Mouse (Mus musculus) brown adipose tissue, adult 24 weeks (tissue): ENCODE measurements at regions not wholly inside any gene's neighbourhood (a gene's known extent, or its start where the extent isn't known, plus 50 kb on each side); places are given as distances from the start of the nearest gene placed in this dataset.

Experiments used
- H3K27ac ChIP-seq: fragments of 200-500 bp; replicated peaks from 2 replicates; pipeline ENCODE4 v1.5.1; 2012; ENCODE audit warnings: low read depth, mild to moderate bottlenecking, low read length
- H3K4me1 ChIP-seq: fragments of 200-500 bp; 2 replicates; pipeline ENCODE4 v1.6.1; 2012; ENCODE audit warnings: low read length, mixed read lengths; ENCODE audit not compliant: control insufficient read depth, insufficient read depth, insufficient read length
- H3K4me3 ChIP-seq: fragments of 200-500 bp; 2 replicates; pipeline ENCODE4 v1.5.1; 2012; ENCODE audit warnings: low read depth, mild to moderate bottlenecking, low read length, moderate library complexity; ENCODE audit not compliant: insufficient read depth

DNA sequence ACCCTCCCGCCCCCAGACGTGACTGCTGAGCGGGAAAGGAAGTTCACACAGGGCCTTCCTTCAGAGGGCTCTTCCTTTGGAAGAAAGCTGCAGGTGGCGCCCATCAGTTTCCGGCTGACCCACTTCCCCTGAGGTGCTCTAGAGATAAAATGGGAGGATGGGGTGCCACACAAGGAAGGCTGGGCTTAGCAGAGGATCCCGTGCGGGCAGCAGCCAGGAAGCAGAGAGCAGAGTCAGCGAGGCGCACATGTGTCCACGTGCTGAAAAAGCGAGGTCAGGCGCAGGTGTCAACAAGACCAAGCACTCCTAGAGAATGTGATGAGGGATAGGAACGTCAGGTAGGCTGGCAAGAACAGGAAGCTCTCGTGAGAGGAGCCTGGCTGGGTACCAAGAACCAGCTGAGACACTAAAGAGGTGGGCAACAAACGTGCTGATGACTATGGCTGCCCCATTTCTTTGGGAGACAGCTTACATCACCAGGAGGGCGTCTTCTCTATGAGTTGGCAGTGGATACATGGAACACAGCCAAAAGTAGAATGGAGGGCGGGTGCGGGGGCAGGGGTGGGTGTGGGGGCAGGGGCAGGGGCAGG is 253.0 kb upstream of the Gm10131 start:
- no peaks in the 10 kb centered on the region for H3K4me1 ChIP-seq

DNA sequence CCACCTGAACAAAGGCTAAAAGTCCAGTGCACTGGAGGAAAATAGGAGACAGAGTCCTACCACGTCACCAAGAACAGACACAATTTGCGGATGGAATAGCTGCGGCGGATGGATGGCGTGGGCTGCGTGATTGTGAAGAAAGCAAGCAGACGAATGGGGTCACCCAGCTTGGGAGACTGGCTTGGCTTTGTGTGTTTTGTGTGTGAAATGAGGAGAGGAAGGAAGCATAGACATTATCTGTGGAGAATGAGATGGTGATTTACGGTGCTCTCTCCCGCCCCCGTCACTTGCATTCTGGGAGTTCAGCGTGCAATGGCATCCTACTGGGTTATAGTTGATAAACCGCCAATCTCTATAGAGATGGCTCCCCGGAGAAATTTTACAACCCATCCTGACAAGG is 252.1 kb upstream of the Gm10131 start:
- Histone ChIP-seq H3K4me1 (no peaks in the 10 kb centered on the region), H3K4me3 (no peak overlapping the region)

More for the DNA sequence above, 253.0 kb upstream of the Gm10131 start:
- H3K27ac ChIP-seq: no peak overlapping the region
- no peak overlapping the region for H3K4me3 ChIP-seq

DNA sequence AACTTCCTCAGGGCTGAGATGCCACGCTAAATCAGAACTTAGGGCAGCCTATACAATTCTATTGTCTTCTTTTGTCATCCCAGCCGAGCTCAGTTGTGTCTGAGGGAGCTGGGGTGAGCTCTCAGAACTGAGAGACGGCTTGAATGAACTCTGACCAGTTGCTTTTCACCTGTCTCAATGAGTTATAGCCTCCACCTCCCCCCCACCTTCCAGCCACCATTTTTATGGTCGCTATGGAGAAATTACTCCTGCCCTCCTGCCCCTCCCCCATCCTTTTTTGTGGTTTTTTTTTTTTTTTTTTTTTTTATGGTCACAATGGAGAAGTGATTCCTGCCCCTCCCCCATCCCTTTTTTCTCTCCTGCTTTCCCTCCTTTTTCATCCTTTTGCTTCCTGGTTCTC is 251.6 kb upstream of the Gm10131 start:
- Histone ChIP-seq H3K4me1 (no peaks in the 10 kb centered on the region), H3K27ac (no peak overlapping the region), H3K4me3 (no peak overlapping the region)

More for the DNA sequence above, 252.1 kb upstream of the Gm10131 start:
- no peak overlapping the region for H3K27ac ChIP-seq

DNA sequence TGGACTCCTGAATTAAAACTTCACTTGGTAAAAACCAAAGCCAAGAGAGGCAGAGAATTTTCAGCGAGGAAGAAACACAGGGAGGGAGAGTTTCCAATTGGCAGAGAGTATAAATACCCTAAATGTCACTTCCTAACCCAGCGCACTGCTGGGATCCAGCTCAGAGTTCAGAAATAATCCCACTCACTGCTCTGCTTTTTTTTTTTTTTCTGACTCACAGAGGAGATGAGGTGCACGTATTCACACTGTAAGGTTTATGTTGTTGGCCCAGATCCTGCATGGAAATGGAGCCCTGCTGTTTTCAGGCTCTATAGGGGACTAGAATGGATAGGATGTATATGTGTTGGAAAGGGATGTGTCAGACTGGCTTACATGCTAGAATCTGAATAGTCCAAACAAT is 249.8 kb upstream of the Gm10131 start:
- no peak overlapping the region for H3K4me3 ChIP-seq
- H3K4me1 ChIP-seq: no peaks in the 10 kb centered on the region

DNA sequence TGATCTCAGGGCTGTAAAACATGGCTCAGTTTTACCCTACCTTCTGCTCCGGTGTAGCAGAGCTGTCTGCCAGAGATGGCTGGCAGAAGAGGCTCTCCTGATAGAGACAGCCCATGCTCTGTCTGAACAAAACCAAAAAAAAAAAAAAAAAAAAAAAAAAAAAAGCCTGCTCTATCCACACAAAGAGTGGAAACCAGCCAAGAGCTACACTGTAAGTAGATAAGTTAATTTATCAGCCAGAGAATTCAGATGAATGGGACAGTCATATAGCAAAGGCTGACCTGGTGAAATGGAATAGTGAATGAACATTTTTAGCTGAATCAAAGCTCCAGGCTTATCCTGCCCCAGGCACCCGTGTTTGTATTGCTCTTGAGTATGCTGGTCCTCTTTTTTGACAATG is 248.2 kb upstream of the Gm10131 start:
- Histone ChIP-seq H3K4me1 (no peaks in the 10 kb centered on the region), H3K4me3 (no peak overlapping the region), H3K27ac (no peak overlapping the region)

More for the DNA sequence above, 249.8 kb upstream of the Gm10131 start:
- H3K27ac ChIP-seq: no peak overlapping the region

DNA sequence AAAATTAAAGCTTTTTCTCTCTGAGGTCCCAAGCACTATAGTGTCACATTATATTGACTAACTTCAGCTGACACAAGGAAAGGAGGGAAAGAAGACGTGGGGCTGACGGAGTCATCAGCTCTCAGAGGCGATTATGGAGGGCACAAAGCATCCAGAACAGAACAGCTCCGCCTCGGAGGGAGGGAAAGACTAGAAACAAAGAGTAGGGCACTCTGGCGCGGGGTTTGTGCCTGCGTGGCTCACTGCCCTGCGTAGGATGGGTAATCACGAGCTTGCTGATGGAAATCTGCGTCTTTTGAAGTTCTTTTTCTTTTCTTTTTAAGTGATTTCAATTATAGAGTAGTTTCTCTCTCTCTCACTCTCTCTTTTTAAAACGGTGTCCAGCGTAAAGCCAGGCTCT is 243.5 kb upstream of the Gm10131 start:
- Histone ChIP-seq H3K4me1 (no peaks in the 10 kb centered on the region), H3K4me3 (no peak overlapping the region), H3K27ac (no peak overlapping the region)

DNA sequence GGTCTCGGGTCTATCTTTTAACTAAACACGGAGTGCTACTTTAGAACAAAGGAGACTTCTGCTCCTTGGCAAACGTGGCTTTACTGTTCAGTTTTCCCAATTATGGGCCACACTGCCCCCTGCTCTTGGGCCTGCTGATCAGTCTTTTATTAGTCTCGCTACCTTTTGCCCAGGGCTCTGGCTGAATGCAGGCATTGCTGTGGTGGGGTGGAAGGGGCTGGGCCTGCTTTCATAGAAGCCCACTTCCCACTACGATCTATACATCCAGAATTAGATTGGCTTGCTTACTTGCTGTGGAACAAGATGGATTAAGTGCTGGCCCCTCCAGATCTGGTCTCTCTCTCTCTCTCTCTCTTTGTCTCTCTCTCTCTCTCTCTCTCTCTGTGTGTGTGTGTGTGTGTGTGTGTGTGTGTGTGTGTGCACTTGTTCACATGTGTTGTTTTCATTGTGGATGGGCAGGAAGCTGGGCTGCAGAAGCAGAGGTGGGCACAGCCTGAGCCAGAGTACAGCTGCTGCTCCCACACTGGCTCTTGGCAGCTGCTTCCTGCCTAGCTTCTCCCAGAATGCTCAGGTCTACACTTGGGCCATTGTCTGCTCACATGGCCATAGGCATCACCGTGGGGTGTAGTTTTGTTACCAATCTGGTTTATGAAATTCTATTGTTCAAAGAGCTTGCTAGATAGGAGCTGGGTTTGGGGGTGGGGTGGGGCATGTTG is 241.8 kb upstream of the Gm10131 start:
- H3K4me3 ChIP-seq: no peak overlapping the region
- H3K4me1 ChIP-seq: no peaks in the 10 kb centered on the region
- no peak overlapping the region for H3K27ac ChIP-seq

DNA sequence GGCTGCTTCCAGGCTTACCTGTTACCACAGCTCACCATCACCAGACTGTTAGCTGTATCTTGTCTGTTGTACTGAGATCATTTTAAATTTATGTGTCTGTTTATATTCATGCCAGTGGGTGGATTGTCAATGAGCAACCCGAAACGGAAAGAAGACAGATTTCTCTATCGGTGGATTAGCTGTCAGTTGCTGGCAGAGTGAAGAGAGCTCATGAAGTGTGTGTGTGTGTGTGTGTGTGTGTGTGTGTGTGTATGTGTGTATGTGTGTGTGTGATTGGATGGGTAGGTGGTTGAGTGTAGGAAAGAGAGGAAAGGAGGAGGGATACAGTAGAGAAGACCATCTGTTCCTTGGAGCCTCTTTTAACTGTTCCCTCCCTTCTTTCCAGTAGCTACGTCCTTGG is 223.3 kb upstream of the Gm10131 start:
- no peaks in the 10 kb centered on the region for H3K4me1 ChIP-seq
- H3K4me3 ChIP-seq: no peak overlapping the region
- no peak overlapping the region for H3K27ac ChIP-seq

DNA sequence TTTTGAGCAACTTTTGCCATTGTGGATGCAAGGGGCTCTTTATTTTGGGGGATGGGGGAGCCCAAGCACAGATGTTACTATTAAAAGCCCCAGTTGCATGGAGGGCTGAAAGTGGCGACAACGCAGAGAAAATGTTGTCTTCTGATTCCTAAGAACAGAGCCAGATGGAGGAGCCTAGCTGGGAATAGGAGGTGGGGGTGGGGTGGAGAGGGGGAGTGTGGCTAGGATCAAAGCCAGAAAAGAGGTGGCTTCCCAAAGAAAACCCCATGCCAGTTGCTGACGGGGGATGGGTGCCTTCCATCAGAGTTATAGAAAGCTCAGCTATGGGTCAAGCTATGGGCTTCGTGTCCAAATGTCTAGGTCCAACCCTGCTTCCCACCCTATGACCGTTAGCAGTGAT is 220.1 kb upstream of the Gm10131 start:
- no peaks in the 10 kb centered on the region for H3K4me1 ChIP-seq
- no peak overlapping the region for H3K4me3 ChIP-seq
- H3K27ac ChIP-seq: no peak overlapping the region

DNA sequence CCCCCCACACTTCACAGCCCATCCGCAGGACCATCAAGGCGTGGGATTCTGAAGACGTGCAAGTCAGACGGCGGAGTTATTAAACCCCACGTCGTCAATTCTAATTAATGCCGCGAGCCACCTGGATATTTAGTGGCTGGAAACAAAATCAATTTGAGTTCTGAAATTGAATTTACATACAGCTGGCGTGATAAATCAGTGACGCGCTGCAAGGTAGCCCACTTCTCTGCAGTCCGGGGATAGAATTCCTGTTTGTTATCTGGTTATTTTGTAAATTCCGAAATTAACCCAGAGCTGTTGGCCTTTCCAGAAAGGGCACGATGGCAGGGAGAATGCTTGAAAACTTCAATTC is 215.1 kb upstream of the Gm10131 start:
- Histone ChIP-seq H3K27ac (no peak overlapping the region), H3K4me1 (no peaks in the 10 kb centered on the region), H3K4me3 (no peak overlapping the region)

DNA sequence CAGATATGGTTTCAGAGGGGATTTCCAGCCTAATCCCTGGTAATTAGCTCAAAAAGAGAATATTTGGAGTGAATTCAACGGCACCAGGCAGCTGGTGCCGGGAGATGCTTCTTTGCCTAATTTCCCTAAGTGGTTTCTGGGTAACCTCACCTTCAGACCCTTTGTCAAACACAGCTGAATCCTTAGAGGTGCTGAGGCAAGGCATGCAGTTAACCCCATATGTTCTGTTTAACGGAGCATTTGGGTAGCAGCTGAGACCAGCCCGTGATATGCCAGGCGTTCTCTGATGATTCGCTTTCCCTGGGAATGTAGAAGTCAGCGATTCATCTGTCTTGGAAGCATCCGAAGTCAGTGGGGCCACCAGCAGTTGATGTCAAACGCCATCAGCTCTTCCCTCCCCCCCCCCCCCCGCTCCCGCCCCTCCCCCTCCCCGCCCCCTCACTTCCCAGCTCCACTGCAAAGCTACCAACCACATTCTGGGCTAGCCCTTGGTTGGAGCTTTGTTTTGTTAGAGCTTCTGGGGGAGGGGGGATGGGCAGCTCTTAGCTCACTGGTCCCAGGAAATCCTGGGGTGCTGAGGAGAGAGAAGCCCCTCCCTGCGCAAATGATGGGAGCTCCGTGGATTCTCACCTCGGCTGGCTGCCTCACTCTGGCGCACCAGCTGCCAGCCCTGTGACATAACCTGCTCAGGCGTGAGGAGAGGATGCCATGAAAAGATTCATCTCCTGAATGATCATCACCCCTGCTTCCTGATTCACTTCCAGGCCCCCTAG is 214.5 kb upstream of the Gm10131 start:
- no peak overlapping the region for H3K4me3 ChIP-seq
- H3K4me1 ChIP-seq: no peaks in the 10 kb centered on the region
- H3K27ac ChIP-seq: no peak overlapping the region

DNA sequence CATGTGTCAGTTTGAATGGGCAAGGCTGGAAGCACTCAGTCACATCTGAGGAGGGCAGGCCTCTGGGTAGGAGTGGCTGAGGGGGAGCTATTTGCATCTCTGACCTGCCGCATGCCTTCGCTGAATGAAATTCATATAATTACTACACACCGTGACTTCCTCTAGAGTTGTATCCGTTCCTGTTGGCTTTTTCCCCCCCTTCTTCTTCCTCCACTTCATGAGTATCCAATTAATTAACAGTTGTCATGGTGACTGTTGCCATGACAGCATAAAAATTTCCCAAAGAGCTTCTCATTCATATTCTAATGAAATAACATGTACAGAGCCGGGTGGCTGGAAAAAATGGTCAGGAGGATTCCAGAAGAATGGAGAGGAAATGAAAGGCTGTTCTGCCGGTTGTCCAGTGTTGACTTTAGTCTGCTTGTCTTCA is 208.6 kb upstream of the Gm10131 start:
- H3K27ac ChIP-seq: no peak overlapping the region
- H3K4me3 ChIP-seq: no peak overlapping the region
- no peaks in the 10 kb centered on the region for H3K4me1 ChIP-seq

DNA sequence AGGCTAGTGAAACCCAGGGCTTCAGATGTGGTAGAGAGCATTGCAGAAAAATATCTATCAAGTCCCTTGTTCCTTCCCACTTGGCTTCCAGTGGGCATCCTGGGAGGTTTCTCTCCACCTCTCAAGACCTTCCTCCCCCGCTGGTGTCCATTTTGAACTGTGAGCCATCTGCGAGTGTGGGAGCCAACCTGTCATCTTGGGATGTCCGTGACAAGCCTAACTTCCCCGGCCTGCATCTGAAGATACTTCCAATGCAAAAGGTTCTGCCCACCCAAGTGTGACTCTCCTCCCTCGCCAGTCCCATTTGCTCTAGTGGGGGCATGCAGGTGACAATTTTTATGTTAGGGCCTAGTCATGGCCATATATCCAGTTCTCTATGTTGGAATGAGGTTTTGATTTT is 208.2 kb upstream of the Gm10131 start:
- Histone ChIP-seq H3K4me3 (no peak overlapping the region), H3K4me1 (no peaks in the 10 kb centered on the region), H3K27ac (no peak overlapping the region)

DNA sequence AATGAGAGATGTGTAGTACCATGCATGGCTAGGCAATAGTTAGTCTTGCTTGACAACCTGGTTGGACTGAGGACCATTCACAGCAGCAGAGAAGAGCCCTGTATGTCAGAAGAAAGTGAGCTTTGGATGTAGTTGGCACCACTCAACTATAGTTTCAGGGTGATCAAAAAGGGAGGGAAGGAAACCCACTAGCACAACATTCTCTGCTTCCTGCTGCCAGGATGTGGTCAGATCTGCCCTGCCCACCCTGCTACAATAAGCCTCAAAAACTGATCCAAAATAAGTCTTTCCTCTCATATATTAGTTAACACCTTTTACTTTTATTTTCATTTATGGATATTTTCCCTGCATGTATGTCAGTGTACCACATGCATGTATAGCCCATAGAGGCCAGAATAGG is 203.7 kb upstream of the Gm10131 start:
- H3K4me3 ChIP-seq: no peak overlapping the region
- H3K4me1 ChIP-seq: no peaks in the 10 kb centered on the region
- H3K27ac ChIP-seq: no peak overlapping the region

DNA sequence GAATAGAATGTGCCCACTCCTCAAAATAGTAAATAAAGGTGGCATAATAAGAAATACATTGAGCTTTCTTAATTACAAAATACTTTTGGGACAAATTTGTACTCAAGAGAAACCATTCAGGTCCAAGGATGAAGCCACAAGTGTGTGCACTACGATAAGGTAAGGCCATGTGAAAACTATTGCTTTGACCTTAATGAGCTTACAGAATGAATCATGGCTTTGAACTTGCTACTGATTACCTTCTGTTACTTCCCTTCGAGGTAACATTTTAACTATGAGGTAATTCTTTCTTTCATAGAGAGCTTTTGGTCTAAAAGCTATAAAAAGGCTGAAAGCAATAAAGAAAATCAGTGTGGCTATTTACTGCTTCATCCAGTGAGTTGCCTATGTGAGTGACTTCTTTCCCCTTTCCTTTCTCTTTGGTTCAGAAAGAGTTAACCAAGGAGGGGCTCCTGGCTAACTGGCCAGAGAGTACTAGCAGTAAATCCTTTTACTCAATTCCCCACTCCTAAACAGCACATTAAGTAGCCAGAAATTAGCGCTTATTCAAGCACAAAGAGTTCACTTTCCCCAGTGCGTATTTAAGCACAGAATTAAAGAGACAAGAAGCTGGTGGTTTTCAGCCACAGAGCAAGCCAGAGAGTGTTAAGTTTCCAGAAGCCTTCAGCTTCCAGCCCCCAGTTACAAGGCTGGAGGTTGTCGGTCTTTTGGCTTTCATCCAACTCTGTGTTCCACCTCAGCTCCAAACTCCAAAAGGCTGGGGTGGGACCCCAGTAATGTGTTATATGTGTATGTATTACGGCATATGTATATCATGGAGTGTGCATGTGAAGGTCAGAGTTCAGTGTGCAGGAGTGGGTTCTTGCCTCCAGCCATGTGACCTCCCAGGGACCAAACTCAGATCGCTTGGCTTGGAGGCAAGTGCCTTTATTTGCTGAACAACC is 194.3 kb upstream of the Gm10131 start:
- Histone ChIP-seq H3K4me3 (no peak overlapping the region), H3K4me1 (no peaks in the 10 kb centered on the region), H3K27ac (no peak overlapping the region)
